Mouse (Mus musculus) gastrocnemius, postnatal 36 days (tissue): Measurements from ENCODE around the gene Negr1. TPM values are rescaled to one million over a fixed set of nuclear protein-coding genes. Genes with fewer than 3 reads are reported as not detected.
"Not testable (repeated sequence)": the region's sequence is repeated elsewhere in the genome, so short reads cannot be mapped to it uniquely, and the experiment has no call there.

Experiments used
- DNase-seq, 2 experiments: peaks; one replicate each; pipeline ENCODE4 v3.0.0; 2022
- intact Hi-C: fragments of 180-260 bp; cut with DNase I; formaldehyde crosslinking; loops from one replicate; pipeline ENCODE4 v1.15.1; 2025
- total RNA-seq, 2 experiments: library from RNA; stranded (reverse); gene quantifications; 2 replicates each; pipeline ENCODE4 v1.2.3; 2021

The Negr1 gene
- total RNA-seq, 2 experiments from 2014 or later = 0.42 to 0.54 TPM

GRCm38 (mm10) chr3:156976816-156977215, 415.2 kb downstream of the Negr1 start:
- intact Hi-C loops = no loop called here

GRCm38 (mm10) chr3:156980042-156980716, 418.6 kb downstream of the Negr1 start:
- intact Hi-C loops = no loop called here
- DNase-seq = no peak

More at GRCm38 (mm10) chr3:156976816-156977215, 415.2 kb downstream of the Negr1 start:
- DNase-seq = no peak

GRCm38 (mm10) chr3:156982102-156982501, 420.5 kb downstream of the Negr1 start:
- peak in 1 of 2 experiments; percentile 5 for DNase-seq
- intact Hi-C loops = no loop called here

GRCm38 (mm10) chr3:156987113-156987512, 425.5 kb downstream of the Negr1 start:
- intact Hi-C loops = loop anchor here (5.0 kb wide), 2 partner anchors 65 to 400 kb away; no protein-coding TSS in a partner anchor
- DNase-seq = no peak

- intact Hi-C loops = no loop called here
- no peak for DNase-seq
Observed at GRCm38 (mm10) chr3:156992171-156992570, 430.6 kb downstream of the Negr1 start.

GRCm38 (mm10) chr3:156992811-156993210, 431.2 kb downstream of the Negr1 start:
- intact Hi-C loops = no loop called here
- no peak for DNase-seq

- no peak for DNase-seq
- intact Hi-C loops = no loop called here
Observed at GRCm38 (mm10) chr3:156999177-156999808, 437.7 kb downstream of the Negr1 start.

GRCm38 (mm10) chr3:157021632-157022031, 460.0 kb downstream of the Negr1 start:
- no peak for DNase-seq
- intact Hi-C loops = no loop called here

GRCm38 (mm10) chr3:157024580-157024979, 463.0 kb downstream of the Negr1 start:
- no peak for DNase-seq
- intact Hi-C loops = no loop called here

GRCm38 (mm10) chr3:157031513-157032142, 470.0 kb downstream of the Negr1 start:
- intact Hi-C loops = no loop called here
- no peak for DNase-seq

GRCm38 (mm10) chr3:157036016-157036415, 474.4 kb downstream of the Negr1 start:
- no peak for DNase-seq
- intact Hi-C loops = no loop called here

- intact Hi-C loops = no loop called here
- DNase-seq = no peak
Observed at GRCm38 (mm10) chr3:157036568-157036967, 475.0 kb downstream of the Negr1 start.

GRCm38 (mm10) chr3:157040619-157041018, 479.0 kb downstream of the Negr1 start:
- intact Hi-C loops = no loop called here
- no peak for DNase-seq

- DNase-seq = no peak
- intact Hi-C loops = no loop called here
Observed at GRCm38 (mm10) chr3:157044565-157044964, 483.0 kb downstream of the Negr1 start.

- intact Hi-C loops, DNase-seq: not testable (repeated sequence)
Observed at GRCm38 (mm10) chr3:157064438-157064837, 502.8 kb downstream of the Negr1 start.

GRCm38 (mm10) chr3:157066331-157066730, 504.7 kb downstream of the Negr1 start:
- intact Hi-C loops = no loop called here
- DNase-seq = no peak

GRCm38 (mm10) chr3:157079250-157079965, 517.8 kb downstream of the Negr1 start:
- no peak for DNase-seq
- intact Hi-C loops = no loop called here

- intact Hi-C loops = no loop called here
- no peak for DNase-seq
Observed at GRCm38 (mm10) chr3:157079966-157080306, 518.3 kb downstream of the Negr1 start.

- DNase-seq = no peak
- intact Hi-C loops = no loop called here
Observed at GRCm38 (mm10) chr3:157080585-157080984, 519.0 kb downstream of the Negr1 start.

GRCm38 (mm10) chr3:157082808-157083784, 521.5 kb downstream of the Negr1 start:
- intact Hi-C loops = no loop called here

More at GRCm38 (mm10) chr3:157082808-157083784, 521.5 kb downstream of the Negr1 start:
- no peak for DNase-seq
